Mouse (Mus musculus): ENCODE data around the gene Nphp4. TPM values are rescaled to one million over a fixed set of nuclear protein-coding genes. Genes with fewer than 3 reads are reported as not detected.

Gene Nphp4
- polyA plus RNA-seq (2016; fragmentation: Nextera tagmentation; extraction: Ambion mirVana): 6.5 TPM in 2 replicates

DNA sequence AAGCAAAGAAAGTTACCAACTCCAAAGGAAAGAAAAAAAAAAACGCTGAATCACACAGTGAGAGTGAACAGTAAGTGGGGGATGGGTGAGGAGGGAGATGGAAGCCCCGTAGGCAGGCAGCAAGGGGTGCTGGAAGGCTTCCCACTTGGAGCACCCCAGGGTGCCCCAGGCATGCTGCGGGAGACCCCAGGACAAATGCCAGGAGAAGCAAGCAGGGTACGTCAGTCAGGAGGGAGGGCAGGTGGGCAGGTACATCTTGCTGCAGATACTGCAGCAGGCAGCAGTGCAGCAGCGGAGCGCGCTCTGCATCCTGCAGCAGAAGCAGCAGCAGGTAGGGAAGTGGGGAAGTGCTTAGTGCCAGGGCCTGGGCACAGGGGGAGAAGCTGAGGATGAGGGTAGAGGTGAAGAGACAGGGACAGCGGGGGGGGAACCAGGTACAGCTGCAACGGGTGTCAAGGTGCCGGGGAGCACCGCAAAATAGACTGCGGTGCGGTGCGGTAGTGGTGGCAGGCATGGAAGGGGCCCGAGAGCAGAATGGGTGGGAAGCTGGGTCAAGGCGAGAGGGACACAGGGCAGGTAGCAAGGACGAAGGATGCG, at the start of gene Nphp4:
Gene Nphp4 (plus strand): TSS at position 280 of the 597 bp plus-strand sequence.
- Histone ChIP-seq H3K27me3 (ENCODE audit: poor library complexity, severe bottlenecking) (peaks cover 29% of the 10 kb centered on the region), H3K4me3 (peak within 1 kb of the TSS; percentile 66), H3K27ac (peak within 1 kb of the TSS; percentile 98), H3K4me1 (peaks cover 28% of the 10 kb centered on the region), H3K9me3 (peaks cover 14% of the 10 kb centered on the region), H3K36me3 (replicated peaks) (peaks cover 10% of the 10 kb centered on the region; the same call in 1 of the 2 replicates)
- 2% methylated on average over 18 of the region's 18 CpGs for WGBS
- DNase-seq (ENCODE audit: extremely low spot score, low spot score): no peak

DNA sequence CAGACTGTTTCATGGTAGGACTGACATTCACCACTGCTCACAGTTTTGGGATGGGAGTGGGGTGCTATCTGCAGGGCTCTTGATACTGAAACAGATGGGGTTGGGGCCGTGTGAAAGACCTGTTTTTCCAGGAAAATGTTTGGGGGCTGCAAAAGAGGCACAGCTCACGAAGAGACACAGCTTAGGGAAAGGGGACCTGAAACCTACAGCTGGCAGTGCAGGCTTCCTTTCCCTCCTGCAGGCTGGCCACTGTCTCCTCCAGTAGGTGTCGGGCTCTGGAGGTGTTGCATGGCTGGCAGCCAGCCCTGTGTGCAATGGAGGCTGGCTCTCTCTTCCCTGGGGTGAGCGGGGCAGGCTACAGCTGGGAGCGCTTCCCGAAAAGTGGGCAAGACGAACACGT, 48.2 kb upstream of the Nphp4 start:
- Histone ChIP-seq H3K4me3 (no peak overlapping the region), H3K27ac (0 out of 2 replicates have a peak overlapping the region, but pooled peaks have one; percentile 15), H3K36me3 (replicated peaks) (no peaks in the 10 kb centered on the region), H3K4me1 (peaks cover 20% of the 10 kb centered on the region), H3K27me3 (ENCODE audit: poor library complexity, severe bottlenecking) (peaks cover 5% of the 10 kb centered on the region; the same call in 1 of the 2 replicates), H3K9me3 (peaks cover 4% of the 10 kb centered on the region; the same call in 1 of the 2 replicates)
- 59% methylated on average over 8 of the region's 8 CpGs for WGBS
- no peak for DNase-seq (ENCODE audit: extremely low spot score, low spot score)

DNA sequence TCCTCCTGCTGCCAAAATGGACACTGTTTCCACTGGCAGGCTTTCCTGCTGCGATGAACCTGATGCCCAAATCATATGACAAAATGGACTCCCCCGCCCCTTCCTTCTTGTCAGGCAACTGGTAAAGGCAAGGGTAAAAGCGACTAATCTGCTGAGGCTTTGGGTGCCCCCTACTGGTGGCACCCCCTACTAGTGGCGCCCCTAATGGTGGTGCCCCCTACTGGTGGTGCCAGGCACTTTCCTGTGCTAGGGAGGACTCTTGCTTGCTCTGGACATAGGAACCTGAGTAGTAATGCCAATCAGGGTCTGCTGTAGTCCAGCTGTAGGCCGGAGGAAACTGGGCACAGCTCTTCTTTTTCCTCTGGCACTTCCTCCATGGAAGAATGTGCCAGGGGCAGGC, 44.2 kb upstream of the Nphp4 start:
- Histone ChIP-seq H3K27me3 (ENCODE audit: poor library complexity, severe bottlenecking) (peaks cover 34% of the 10 kb centered on the region), H3K27ac (no peak overlapping the region), H3K9me3 (no peaks in the 10 kb centered on the region), H3K36me3 (replicated peaks) (no peaks in the 10 kb centered on the region), H3K4me3 (no peak overlapping the region), H3K4me1 (peaks cover 31% of the 10 kb centered on the region)
- 53% methylated on average over 5 of the region's 5 CpGs for WGBS
- DNase-seq (ENCODE audit: extremely low spot score, low spot score): peak; percentile 33

DNA sequence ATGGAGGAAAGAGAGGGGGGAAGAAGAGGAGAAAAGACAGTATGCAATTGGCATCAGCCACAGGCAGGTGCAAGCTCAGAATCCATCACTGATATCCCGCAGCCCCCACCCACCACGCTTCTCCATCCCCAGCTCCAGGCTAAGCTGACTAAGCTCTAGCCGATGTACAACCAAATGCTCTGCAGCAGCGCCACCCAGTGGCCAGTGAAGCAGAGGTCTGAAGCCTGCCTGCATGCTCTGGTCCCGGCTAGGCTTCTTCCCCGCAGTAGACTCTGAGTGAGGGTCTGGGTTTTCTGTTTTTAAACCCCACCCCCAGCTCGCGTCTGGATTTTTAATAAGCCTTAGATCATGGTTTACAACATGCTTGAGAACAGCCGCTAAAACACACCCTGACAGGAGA, 41.7 kb upstream of the Nphp4 start:
- Histone ChIP-seq H3K27ac (no peak overlapping the region), H3K4me3 (peak overlapping the region; percentile 33), H3K9me3 (no peaks in the 10 kb centered on the region), H3K4me1 (peaks cover 16% of the 10 kb centered on the region), H3K36me3 (replicated peaks) (no peaks in the 10 kb centered on the region), H3K27me3 (ENCODE audit: poor library complexity, severe bottlenecking) (peaks cover 34% of the 10 kb centered on the region)
- peak; percentile 89 for DNase-seq (ENCODE audit: extremely low spot score, low spot score)
- WGBS: 3% methylated on average over 9 of the region's 9 CpGs

DNA sequence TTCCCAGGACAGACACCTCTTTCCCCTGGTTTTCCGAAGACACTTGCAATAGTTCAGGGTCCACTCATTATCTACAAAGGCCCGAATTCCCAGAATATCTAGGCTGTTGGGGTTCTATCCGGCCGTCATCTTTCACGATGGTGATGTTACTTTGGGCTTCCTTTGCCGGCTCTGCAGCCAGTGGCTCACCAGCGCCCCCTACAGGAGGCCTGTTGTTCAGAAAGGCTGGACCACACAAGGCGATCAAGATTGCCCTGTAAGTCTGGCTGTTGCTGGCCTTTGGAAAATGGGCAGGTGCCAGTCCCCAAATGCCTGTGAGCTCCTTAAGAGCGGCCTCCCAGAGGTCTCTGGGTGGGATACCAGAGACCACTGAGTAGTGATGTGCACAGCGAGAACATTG, 41.3 kb upstream of the Nphp4 start:
- Histone ChIP-seq H3K27me3 (ENCODE audit: poor library complexity, severe bottlenecking) (peaks cover 34% of the 10 kb centered on the region), H3K27ac (no peak overlapping the region), H3K4me1 (peaks cover 12% of the 10 kb centered on the region), H3K36me3 (replicated peaks) (no peaks in the 10 kb centered on the region), H3K9me3 (no peaks in the 10 kb centered on the region), H3K4me3 (peak overlapping the region; percentile 33)
- 10% methylated on average over 10 of the region's 10 CpGs for WGBS
- peak; percentile 85 for DNase-seq (ENCODE audit: extremely low spot score, low spot score)

DNA sequence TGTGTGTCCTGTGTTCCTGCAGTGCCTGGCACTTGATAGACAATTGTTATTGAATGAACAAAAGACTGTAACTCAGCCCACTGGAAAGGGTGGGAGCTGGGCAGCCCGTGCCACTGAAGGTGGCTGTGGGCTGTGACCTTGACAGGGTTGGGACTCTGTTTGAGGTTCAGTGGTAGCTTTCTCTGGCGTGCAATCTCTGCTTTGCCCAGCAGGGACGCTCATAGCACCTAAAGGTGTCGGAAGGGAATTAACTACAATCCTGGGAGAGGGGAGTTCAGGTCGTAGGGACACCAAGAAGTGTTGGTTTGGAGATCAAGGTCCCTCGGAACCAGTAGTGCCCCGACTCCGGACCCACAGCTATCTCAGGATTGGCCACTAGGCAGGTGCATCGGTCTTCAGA, 35.6 kb upstream of the Nphp4 start:
- no peak overlapping the region for H3K4me3 ChIP-seq
- H3K9me3 ChIP-seq: no peaks in the 10 kb centered on the region
- H3K27me3 ChIP-seq (ENCODE audit: poor library complexity, severe bottlenecking): peaks cover 9% of the 10 kb centered on the region; the same call in 1 of the 2 replicates
- WGBS: 65% methylated on average over 9 of the region's 9 CpGs
- 0 out of 2 replicates have a peak, but pooled peaks cover 3% of the 10 kb centered on the region for H3K4me1 ChIP-seq
- no peak overlapping the region for H3K27ac ChIP-seq
- H3K36me3 ChIP-seq (replicated peaks): no peaks in the 10 kb centered on the region
- no peak for DNase-seq (ENCODE audit: extremely low spot score, low spot score)

DNA sequence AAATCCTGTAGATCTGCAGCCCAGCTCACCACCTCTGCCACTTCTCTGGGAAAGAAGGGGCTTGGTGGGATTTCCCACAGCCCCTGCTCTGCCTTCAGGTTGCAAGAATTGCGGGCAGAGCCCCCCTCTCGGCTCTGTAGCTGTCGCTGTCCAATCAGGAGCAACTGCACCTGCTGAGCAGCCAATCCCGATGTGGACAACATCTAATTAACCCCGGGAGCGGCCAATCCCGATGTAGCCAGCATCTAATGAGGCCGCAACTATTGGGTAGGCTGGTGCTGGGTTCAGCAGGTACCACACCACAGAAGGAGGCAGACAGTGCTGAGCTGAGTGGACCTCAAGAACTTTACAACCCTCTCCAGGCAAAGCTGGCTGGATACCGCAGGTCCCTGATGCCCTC, 35.0 kb upstream of the Nphp4 start:
- WGBS: 27% methylated on average over 9 of the region's 9 CpGs
- no peaks in the 10 kb centered on the region for H3K36me3 ChIP-seq (replicated peaks)
- H3K4me3 ChIP-seq: no peak overlapping the region
- peaks cover 4% of the 10 kb centered on the region; the same call in 1 of the 2 replicates for H3K27me3 ChIP-seq (ENCODE audit: poor library complexity, severe bottlenecking)
- H3K27ac ChIP-seq: no peak overlapping the region
- no peak for DNase-seq (ENCODE audit: extremely low spot score, low spot score)
- H3K4me1 ChIP-seq: 0 out of 2 replicates have a peak, but pooled peaks cover 7% of the 10 kb centered on the region
- no peaks in the 10 kb centered on the region for H3K9me3 ChIP-seq

DNA sequence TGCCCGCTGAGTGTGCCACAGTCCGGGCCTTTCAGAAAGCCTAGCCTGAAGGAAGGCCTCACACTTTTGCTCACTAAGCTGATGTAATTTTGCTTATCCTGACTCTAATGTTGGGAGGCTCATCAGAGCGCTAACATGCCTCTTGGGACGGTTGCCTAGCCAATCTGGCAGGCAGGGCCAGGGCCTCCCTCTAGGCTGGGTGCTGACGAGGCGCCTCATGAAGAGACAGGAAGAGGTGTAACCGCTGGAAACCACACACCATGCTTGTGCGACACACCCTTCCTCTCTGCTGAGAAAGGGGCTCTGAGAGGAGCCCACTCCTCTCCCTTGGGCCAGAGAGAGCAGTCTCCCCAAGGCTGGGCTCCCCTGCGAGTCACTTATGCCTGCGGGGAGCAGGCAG, 30.3 kb upstream of the Nphp4 start:
- Histone ChIP-seq H3K4me1 (peaks cover 12% of the 10 kb centered on the region; the same call in 1 of the 2 replicates), H3K9me3 (no peaks in the 10 kb centered on the region), H3K4me3 (no peak overlapping the region), H3K27ac (no peak overlapping the region), H3K36me3 (replicated peaks) (no peaks in the 10 kb centered on the region), H3K27me3 (ENCODE audit: poor library complexity, severe bottlenecking) (no peaks in the 10 kb centered on the region)
- DNase-seq (ENCODE audit: extremely low spot score, low spot score): no peak
- WGBS: 91% methylated on average over 10 of the region's 10 CpGs

DNA sequence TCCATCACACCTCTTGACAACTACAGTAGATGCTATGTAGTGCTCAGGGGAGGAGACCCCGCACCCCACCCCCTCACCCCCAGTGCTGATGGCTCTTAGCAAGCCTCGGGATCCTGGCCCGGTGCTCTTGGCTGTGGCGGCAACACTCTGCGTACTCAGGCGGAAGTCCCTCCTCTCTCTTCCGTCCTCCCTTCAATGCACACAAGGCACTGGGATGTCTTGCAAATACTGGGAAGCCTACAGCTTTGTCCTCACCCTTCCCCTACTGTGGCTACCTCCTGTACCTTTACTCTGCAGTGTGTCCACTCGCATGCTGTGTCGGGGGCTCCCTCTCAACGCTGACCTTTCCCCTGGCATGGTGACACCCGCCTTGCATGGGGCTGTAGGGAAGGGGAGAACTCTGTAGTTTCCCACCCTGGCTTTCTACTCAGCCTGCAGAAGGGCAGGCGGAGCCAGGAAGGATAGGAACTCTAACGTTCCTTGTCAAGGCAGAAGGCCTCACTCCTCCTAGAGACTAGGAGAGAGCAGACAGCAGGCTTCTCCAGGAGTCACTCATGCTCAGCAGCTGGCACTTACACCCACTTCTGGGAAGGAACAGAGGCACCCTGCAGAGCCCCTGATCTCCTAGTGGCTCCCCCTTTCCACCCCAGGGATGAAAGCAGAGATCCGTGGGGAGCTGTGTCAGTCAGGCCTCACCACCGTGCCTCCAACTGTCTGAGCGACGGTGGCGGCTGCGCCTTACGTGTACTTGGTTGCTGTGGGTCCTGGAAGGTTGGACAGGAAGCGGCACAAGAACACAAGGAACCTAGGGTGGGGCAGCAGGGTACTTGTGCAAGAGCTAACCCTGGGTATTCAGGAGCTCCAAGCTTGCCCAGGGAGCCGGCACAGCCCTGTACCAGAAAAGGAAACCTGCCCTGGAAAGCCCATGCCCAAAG, 28.5 kb upstream of the Nphp4 start:
- Histone ChIP-seq H3K36me3 (replicated peaks) (no peaks in the 10 kb centered on the region), H3K27me3 (ENCODE audit: poor library complexity, severe bottlenecking) (no peaks in the 10 kb centered on the region), H3K27ac (peak overlapping the region; percentile 12; the same call in 1 of the 2 replicates), H3K4me3 (no peak overlapping the region), H3K4me1 (peaks cover 11% of the 10 kb centered on the region), H3K9me3 (no peaks in the 10 kb centered on the region)
- WGBS: 86% methylated on average over 22 of the region's 22 CpGs
- no peak for DNase-seq (ENCODE audit: extremely low spot score, low spot score)

DNA sequence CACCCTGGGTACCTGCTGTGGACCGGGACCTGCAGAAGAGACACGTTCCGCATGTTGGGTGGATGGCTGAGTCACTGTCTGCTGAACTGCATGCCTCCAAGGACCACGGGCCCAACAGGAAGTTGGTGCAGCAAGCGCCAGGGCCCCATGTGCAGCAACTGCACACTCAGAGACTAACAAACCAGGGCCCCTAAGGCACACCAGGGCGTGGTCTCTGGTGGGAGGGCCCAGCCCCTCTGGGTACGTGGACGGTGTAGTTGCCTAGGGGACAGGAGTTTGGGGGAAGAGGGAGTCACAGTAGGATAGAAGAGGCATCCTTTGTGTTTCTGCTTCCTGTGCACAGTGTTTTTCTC, 27.9 kb upstream of the Nphp4 start:
- H3K4me1 ChIP-seq: peaks cover 16% of the 10 kb centered on the region
- DNase-seq (ENCODE audit: extremely low spot score, low spot score): no peak
- WGBS: 75% methylated on average over 8 of the region's 8 CpGs
- no peak overlapping the region for H3K4me3 ChIP-seq
- no peaks in the 10 kb centered on the region for H3K9me3 ChIP-seq
- H3K27ac ChIP-seq: 0 out of 2 replicates have a peak overlapping the region, but pooled peaks have one; percentile 12
- no peaks in the 10 kb centered on the region for H3K36me3 ChIP-seq (replicated peaks)
- H3K27me3 ChIP-seq (ENCODE audit: poor library complexity, severe bottlenecking): no peaks in the 10 kb centered on the region

DNA sequence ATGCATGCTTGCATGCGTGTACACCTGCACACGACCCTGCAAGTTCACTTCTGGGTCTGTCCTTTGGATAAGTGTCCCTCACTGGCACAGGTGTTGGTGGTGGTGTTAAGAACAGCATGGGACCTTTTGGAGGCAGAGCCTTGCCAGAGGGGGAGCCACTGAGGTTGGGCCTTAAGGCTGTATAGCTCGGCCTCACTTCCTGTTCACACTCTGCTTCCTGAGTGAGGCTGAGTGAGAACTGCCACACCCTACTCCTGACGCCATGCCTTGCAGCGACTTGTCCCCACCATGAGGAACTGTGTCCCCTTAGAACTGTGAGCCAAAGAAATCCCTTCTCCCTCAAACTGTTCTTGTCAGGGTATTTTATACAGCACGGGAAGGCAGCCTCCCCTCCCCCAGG, 25.1 kb upstream of the Nphp4 start:
- DNase-seq (ENCODE audit: extremely low spot score, low spot score): no peak

DNA sequence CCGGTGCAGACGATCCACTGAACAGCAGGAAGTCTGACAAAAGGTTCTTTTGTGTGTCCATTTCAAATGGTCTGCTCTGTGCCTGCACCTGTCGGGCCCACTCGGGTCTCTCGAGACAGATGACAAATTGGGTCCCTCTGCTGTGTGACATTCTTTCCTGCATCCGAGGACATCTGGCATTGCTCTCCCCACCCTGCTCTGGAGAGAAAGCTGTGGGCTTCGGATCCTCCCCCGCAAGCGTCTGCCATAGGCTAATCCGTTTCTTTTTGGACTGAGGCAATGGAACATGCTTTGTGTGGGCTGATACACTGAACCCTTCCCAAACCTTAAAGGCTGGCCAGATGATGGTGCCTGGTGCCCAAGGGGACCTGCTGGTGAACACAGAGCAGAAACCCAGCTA, 23.4 kb upstream of the Nphp4 start:
- no peaks in the 10 kb centered on the region for H3K27me3 ChIP-seq (ENCODE audit: poor library complexity, severe bottlenecking)
- H3K36me3 ChIP-seq (replicated peaks): no peaks in the 10 kb centered on the region
- no peak for DNase-seq (ENCODE audit: extremely low spot score, low spot score)
- no peak overlapping the region for H3K4me3 ChIP-seq
- H3K4me1 ChIP-seq: peaks cover 12% of the 10 kb centered on the region
- no peak overlapping the region for H3K27ac ChIP-seq
- no peaks in the 10 kb centered on the region for H3K9me3 ChIP-seq
- WGBS: 60% methylated on average over 10 of the region's 10 CpGs

More for the DNA sequence above, 25.1 kb upstream of the Nphp4 start:
- Histone ChIP-seq H3K4me3 (no peak overlapping the region), H3K27ac (no peak overlapping the region), H3K27me3 (ENCODE audit: poor library complexity, severe bottlenecking) (no peaks in the 10 kb centered on the region), H3K4me1 (peaks cover 13% of the 10 kb centered on the region), H3K9me3 (no peaks in the 10 kb centered on the region), H3K36me3 (replicated peaks) (no peaks in the 10 kb centered on the region)
- WGBS: 89% methylated on average over 6 of the region's 6 CpGs

DNA sequence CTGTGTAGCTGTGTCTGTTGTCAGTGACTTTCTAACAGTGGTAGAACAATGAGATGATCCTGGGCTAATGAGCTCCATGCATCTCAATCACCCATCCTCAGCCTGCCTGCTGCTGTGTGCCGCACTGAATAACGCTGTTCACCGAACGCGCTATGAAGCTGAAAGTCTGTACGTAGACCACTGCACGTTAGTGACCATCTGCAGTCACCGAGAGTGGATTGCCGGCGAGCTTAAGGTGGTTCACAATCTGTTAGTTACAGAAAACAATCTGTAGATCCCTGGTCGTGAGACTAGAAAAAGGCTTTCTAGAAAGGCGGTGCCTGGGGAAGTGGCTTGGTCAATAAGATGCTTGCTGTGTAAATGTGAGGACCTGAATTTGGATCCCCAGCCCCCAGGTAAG, 22.4 kb upstream of the Nphp4 start:
- Histone ChIP-seq H3K9me3 (no peaks in the 10 kb centered on the region), H3K36me3 (replicated peaks) (no peaks in the 10 kb centered on the region), H3K4me3 (no peak overlapping the region), H3K27ac (no peak overlapping the region), H3K27me3 (ENCODE audit: poor library complexity, severe bottlenecking) (no peaks in the 10 kb centered on the region), H3K4me1 (peaks cover 8% of the 10 kb centered on the region)
- DNase-seq (ENCODE audit: extremely low spot score, low spot score): no peak
- WGBS: 90% methylated on average over 12 of the region's 12 CpGs

All from forebrain, embryonic 10.5 days (tissue).